Mouse (Mus musculus): ENCODE measurements around the gene Wfs1.

DNA sequence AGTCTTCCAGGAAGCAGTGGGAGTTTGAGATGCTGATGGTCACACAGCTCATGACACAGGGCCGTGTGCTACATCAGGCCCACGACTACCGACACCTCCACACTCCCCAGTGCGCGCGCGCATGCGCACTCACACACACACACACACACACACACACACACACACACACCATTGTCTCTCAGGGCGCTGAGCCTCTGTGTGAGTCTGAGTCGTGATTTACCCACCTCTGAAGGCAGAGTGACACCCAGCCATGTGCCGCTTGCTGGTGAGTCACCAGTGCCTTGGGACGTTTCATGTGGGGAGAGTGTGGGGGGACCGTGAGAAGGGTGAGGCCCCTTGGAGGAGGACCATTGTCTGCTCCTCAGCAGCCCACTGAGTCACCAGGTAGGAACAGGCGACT lies 7.4 kb upstream of the Wfs1 start:
- TF ChIP-seq POLR2A (IDR thresholded peaks at IDR 0.05; ENCODE audit: control insufficient read depth, extremely low read depth, insufficient read depth, low read length, poor library complexity) (no peak), CTCF (IDR thresholded peaks at IDR 0.05; ENCODE audit: borderline replicate concordance, control insufficient read depth, extremely low read depth, insufficient read depth, low read length, poor library complexity) (no peak)
